Mouse (Mus musculus) limb, embryonic 15.5 days (tissue): ENCODE measurements around the gene Gm3404. TPM values are rescaled to one million over a fixed set of nuclear protein-coding genes. Genes with fewer than 3 reads are reported as not detected.
"Not testable (repeated sequence)": the region's sequence is repeated elsewhere in the genome, so short reads cannot be mapped to it uniquely, and the experiment has no call there.

Experiments
- ATAC-seq: fragments of 200-750 bp; cut with Nextera tagmentation; 2 replicates; pipeline ENCODE4 v1.8.0; 2017; ENCODE audit warnings: low read depth, moderate TSS enrichment; ENCODE audit not compliant: insufficient number of reproducible peaks, low FRiP score, low TSS enrichment
- H3K27ac ChIP-seq: fragments of 300-500 bp; sonication (generic); 2 replicates; pipeline ENCODE4 v1.5.1; 2015; ENCODE audit warnings: moderate library complexity, mild to moderate bottlenecking, inconsistent platforms
- H3K27me3 ChIP-seq: fragments of 300-500 bp; sonication (generic); 2 replicates; pipeline ENCODE4 v1.6.1; 2015; ENCODE audit warnings: inconsistent platforms
- H3K36me3 ChIP-seq: fragments of 300-500 bp; sonication (generic); 2 replicates; pipeline ENCODE4 v1.6.1; 2015; ENCODE audit warnings: inconsistent platforms
- H3K4me1 ChIP-seq: fragments of 300-500 bp; sonication (generic); 2 replicates; pipeline ENCODE4 v1.6.1; 2015; ENCODE audit warnings: inconsistent platforms
- H3K4me2 ChIP-seq: fragments of 300-500 bp; sonication (generic); 2 replicates; pipeline ENCODE4 v1.6.1; 2015; ENCODE audit warnings: mild to moderate bottlenecking, inconsistent platforms
- H3K4me3 ChIP-seq: fragments of 300-500 bp; sonication (generic); 2 replicates; pipeline ENCODE4 v1.5.1; 2015; ENCODE audit warnings: mild to moderate bottlenecking, inconsistent platforms
- H3K9ac ChIP-seq: fragments of 300-500 bp; sonication (generic); 2 replicates; pipeline ENCODE4 v1.6.1; 2015; ENCODE audit warnings: inconsistent platforms
- H3K9me3 ChIP-seq: fragments of 300-500 bp; sonication (generic); 2 replicates; pipeline ENCODE4 v1.6.1; 2016; ENCODE audit warnings: inconsistent platforms
- WGBS: fragments of 180-500 bp; shearing (Covaris S2); methylation state at CpG from one replicate; pipeline ENCODE4 v1.1.7; 2015; 5-methylcytosine and 5-hydroxymethylcytosine counted together
- polyA plus RNA-seq: library from polyadenylated mRNA; unstranded; fragments of >200 nt; fragmentation: Nextera tagmentation; extraction: Ambion mirVana; gene quantifications from 2 replicates; pipeline ENCODE4 v1.2.1, GENCODE M21; 2015

The Gm3404 gene
- polyA plus RNA-seq, result not detected in 2 replicates

- H3K4me2 ChIP-seq, H3K4me3 ChIP-seq, H3K27ac ChIP-seq, H3K4me1 ChIP-seq, H3K27me3 ChIP-seq, H3K9ac ChIP-seq, H3K9me3 ChIP-seq, ATAC-seq, H3K36me3 ChIP-seq: not testable (repeated sequence)
- 94% methylated on average over 3 of the region's 3 CpGs for WGBS
Observed at GRCm38 (mm10) chr5:146525501-146525900, at the start of gene Gm3404. Gm3404 (plus strand) TSS chr5:146525801.

- not testable (repeated sequence) for H3K9me3 ChIP-seq, H3K27me3 ChIP-seq, H3K4me3 ChIP-seq, H3K4me2 ChIP-seq, H3K36me3 ChIP-seq, H3K4me1 ChIP-seq, H3K27ac ChIP-seq, ATAC-seq, H3K9ac ChIP-seq
- WGBS, result 8% methylated on average over 4 of the region's 4 CpGs
Observed at GRCm38 (mm10) chr5:146479564-146479963, 46.0 kb upstream of the Gm3404 start.

- H3K9me3 ChIP-seq, H3K4me1 ChIP-seq, H3K9ac ChIP-seq, H3K27me3 ChIP-seq, ATAC-seq, H3K4me2 ChIP-seq, H3K36me3 ChIP-seq, H3K27ac ChIP-seq, H3K4me3 ChIP-seq: not testable (repeated sequence)
- WGBS, result 89% methylated on average over 2 of the region's 3 CpGs
Observed at GRCm38 (mm10) chr5:146481665-146482064, 43.9 kb upstream of the Gm3404 start, which contains the start of gene Gm6408. Gm6408 (plus strand) TSS chr5:146481965.

GRCm38 (mm10) chr5:146488959-146489358, 36.6 kb upstream of the Gm3404 start:
- not testable (repeated sequence) for H3K36me3 ChIP-seq, H3K4me3 ChIP-seq, H3K9me3 ChIP-seq, H3K27ac ChIP-seq, ATAC-seq, H3K27me3 ChIP-seq, H3K4me1 ChIP-seq, H3K9ac ChIP-seq, H3K4me2 ChIP-seq
- 11% methylated on average over 3 of the region's 4 CpGs for WGBS

- H3K4me3 ChIP-seq, H3K9me3 ChIP-seq, H3K36me3 ChIP-seq, H3K9ac ChIP-seq, H3K4me2 ChIP-seq, H3K27me3 ChIP-seq, H3K27ac ChIP-seq, ATAC-seq, H3K4me1 ChIP-seq: not testable (repeated sequence)
- WGBS, result no CpG with 5 or more reads among the region's 5 CpGs
Observed at GRCm38 (mm10) chr5:146491063-146491462, 34.5 kb upstream of the Gm3404 start, which contains the start of gene Gm6370. Gm6370 (plus strand) TSS chr5:146491363.

- H3K9ac ChIP-seq, H3K4me3 ChIP-seq, H3K4me1 ChIP-seq, H3K4me2 ChIP-seq, ATAC-seq, H3K36me3 ChIP-seq, H3K27ac ChIP-seq, H3K27me3 ChIP-seq, H3K9me3 ChIP-seq: not testable (repeated sequence)
- WGBS, result no CpG with 5 or more reads among the region's 5 CpGs
Observed at GRCm38 (mm10) chr5:146502099-146502498, 23.5 kb upstream of the Gm3404 start, which contains the start of gene 4930449I24Rik. 4930449I24Rik (plus strand) TSS chr5:146502399.

- H3K4me3 ChIP-seq, H3K9ac ChIP-seq, H3K4me1 ChIP-seq, H3K27me3 ChIP-seq, H3K27ac ChIP-seq, H3K36me3 ChIP-seq, H3K9me3 ChIP-seq, H3K4me2 ChIP-seq, ATAC-seq: not testable (repeated sequence)
- whole genome bisulfite sequencing, result 83% methylated on average over 2 of the region's 5 CpGs
Observed at GRCm38 (mm10) chr5:146513823-146514222, 11.8 kb upstream of the Gm3404 start, which contains the start of gene Gm3402. Gm3402 (plus strand) TSS chr5:146514123.

GRCm38 (mm10) chr5:146537347-146537746, 11.7 kb downstream of the Gm3404 start, which contains the start of gene Gm3409:
Gm3409 (plus strand) TSS chr5:146537647.
- H3K36me3 ChIP-seq, H3K4me3 ChIP-seq, H3K4me1 ChIP-seq, ATAC-seq, H3K27ac ChIP-seq, H3K4me2 ChIP-seq, H3K9ac ChIP-seq, H3K27me3 ChIP-seq, H3K9me3 ChIP-seq: not testable (repeated sequence)
- WGBS, result 90% methylated on average over 3 of the region's 3 CpGs

- H3K36me3 ChIP-seq, ATAC-seq, H3K9me3 ChIP-seq, H3K4me2 ChIP-seq, H3K27me3 ChIP-seq, H3K4me1 ChIP-seq, H3K4me3 ChIP-seq, H3K27ac ChIP-seq, H3K9ac ChIP-seq: not testable (repeated sequence)
- WGBS, result no CpG with 5 or more reads among the region's 3 CpGs
Observed at GRCm38 (mm10) chr5:146555836-146556235, 30.2 kb downstream of the Gm3404 start, which contains the start of gene Gm3415. Gm3415 (plus strand) TSS chr5:146556136.

GRCm38 (mm10) chr5:146564259-146564658, 38.7 kb downstream of the Gm3404 start:
- ATAC-seq, result no peak
- Histone ChIP-seq H3K4me1 (no peaks in the 10 kb centered on the region), H3K27me3 (no peaks in the 10 kb centered on the region), H3K36me3 (no peaks in the 10 kb centered on the region), H3K4me3 (no peak overlapping the region), H3K27ac (no peak overlapping the region), H3K4me2 (no peak overlapping the region), H3K9me3 (no peaks in the 10 kb centered on the region), H3K9ac (no peak overlapping the region)
- 81% methylated on average over 1 of the region's 1 CpGs for WGBS

- Histone ChIP-seq H3K36me3 (no peaks in the 10 kb centered on the region), H3K9me3 (no peaks in the 10 kb centered on the region), H3K27me3 (no peaks in the 10 kb centered on the region), H3K4me1 (no peaks in the 10 kb centered on the region), H3K27ac (no peak overlapping the region), H3K9ac (no peak overlapping the region), H3K4me2 (no peak overlapping the region), H3K4me3 (no peak overlapping the region)
- 65% methylated on average over 4 of the region's 4 CpGs for WGBS
- ATAC-seq, result no peak
Observed at GRCm38 (mm10) chr5:146567054-146567453, 41.5 kb downstream of the Gm3404 start.

GRCm38 (mm10) chr5:146570179-146570578, 44.6 kb downstream of the Gm3404 start:
- not testable (repeated sequence) for H3K9ac ChIP-seq, H3K4me1 ChIP-seq, H3K36me3 ChIP-seq, H3K27me3 ChIP-seq, H3K9me3 ChIP-seq, H3K4me3 ChIP-seq, H3K4me2 ChIP-seq, H3K27ac ChIP-seq, ATAC-seq
- 82% methylated on average over 6 of the region's 6 CpGs for WGBS
